Mouse (Mus musculus) kidney, postnatal 25 days (tissue): ENCODE results near the gene Ptcd1.
"Not testable (repeated sequence)": the region's sequence is repeated elsewhere in the genome, so short reads cannot be mapped to it uniquely, and the experiment has no call there.

ENCODE experiments used
- DNase-seq, 2 experiments: peaks; one replicate each; pipeline ENCODE4 v3.0.0; 2021; ENCODE audit warnings: mixed read lengths in 2 of 2

The Ptcd1 gene

DNA sequence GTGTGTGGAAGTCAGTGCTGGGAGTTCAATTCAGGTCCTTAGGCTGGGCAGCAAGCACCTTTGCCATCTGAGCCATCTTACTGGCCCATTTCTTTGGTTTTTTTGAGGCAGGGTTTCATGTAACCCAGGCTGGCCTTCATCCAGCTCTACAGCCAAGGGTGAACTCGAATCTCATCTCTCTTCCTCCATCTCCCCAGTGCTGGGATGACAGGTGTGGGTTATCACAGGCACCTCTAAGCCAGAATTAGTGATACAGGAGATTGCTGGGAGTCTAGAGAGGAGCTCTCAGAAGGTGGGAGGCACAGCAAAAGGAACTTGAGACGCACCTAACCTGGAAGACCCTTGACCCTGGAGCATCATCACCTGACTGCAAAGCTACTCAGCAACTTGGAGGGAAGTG lies 53.5 kb downstream of the Ptcd1 start:
- DNase-seq, result no peak

DNA sequence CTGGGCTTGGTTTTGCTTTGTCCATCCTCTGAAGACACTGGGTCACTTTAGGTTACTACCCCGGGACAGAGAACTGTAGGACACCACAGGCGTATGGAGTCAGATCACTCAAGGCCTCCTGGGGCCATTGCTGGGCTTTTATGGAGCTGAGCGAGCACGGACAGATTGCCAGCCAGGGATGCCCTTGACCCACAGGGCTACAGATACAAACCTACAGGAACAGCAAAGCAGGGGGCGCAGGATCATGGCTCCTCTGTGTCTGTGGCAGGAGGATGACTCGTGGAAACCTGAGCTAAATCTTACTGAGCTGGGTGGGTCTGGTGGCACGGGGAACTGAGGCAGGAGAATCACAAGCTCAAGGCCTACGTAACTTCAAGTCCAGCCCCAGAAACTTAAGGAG lies 54.3 kb downstream of the Ptcd1 start:
- DNase-seq, result no peak

DNA sequence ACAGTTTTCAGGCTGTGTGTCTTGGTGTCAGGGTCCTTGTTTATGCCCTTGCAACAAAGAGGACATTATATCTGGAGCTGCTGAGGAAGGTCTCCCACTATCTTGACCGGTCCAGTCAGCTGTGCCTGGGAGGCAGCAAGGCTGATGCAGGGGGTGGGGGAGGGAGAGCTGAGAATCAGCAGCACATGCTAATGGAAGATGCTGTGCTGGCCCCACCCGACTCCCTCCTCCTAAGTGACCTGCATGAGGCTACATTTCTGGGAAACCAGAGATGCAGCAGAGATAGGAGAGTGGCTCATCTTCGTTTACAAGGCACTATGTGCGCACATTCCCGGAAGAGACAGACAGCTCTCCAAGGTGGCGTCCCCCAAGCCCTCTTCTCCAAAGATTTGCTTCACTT lies 56.5 kb downstream of the Ptcd1 start:
- DNase-seq, result no peak

DNA sequence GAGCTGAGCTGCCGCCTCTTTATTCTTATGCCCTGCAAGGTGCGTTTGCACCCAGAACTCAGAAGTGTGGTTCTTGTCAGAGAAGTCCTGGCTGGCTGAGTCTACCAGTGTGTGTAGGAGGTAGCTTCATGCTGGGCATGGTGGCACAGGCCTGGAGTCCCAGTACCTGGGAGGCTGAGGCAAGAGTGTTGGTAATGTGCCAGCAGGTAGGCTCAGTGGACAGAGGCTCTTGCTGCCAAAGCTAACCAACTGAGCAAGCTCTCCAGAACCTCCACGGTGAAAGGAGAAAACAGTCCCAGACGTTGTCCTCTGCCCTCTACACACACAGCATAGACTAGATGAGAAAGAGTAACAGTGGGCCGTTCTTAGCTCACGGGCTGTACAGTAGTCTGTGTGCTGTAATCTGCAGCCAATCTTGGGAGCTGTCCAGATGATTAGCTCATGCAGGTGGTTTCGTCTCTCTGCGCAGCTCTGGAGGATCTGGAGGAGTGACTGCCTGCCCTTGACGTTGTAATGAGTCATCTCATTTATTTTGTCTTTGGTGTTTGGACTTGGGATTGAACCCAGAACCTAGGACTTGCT lies 61.1 kb downstream of the Ptcd1 start:
- DNase-seq, result no peak

DNA sequence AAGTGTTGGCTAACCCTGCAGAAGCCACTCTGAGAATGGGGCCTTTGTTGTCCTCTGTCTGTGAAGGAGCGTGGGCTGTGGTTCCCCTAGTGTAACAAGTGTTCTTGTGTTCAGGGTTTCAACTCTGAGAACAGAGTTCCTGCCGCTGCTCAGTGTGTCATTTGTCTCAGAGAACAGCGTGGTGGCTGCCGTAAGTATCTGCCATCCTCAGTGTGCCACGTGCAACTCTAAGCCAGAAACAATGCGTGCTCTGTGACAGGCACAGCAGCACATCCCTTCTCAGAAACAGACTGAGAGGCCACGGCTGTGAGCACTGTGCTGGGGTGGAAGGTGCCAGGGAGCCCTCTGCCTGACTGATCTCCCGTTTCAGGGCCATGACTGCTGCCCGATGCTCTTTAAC lies 62.6 kb downstream of the Ptcd1 start:
- DNase-seq, result no peak

DNA sequence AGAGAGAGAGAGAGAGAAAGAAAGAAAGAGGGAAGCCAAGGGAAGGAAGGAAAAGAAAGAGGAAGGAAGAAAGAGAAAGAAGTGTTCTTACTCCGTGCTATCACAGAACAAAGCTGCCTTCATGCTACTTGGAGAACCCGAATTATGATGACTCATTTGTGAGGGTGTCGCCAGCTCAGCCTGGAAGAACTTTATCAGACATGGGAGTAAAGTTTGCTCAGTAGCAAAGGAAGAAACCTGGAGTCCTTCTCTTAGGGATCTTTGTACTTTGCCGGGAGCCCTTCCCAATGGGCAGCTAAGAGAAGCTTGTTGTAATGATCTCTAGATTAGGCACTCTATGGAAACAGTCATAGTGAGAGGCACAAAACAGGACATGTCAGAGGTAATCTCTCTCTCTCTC lies 64.2 kb downstream of the Ptcd1 start:
- no peak for DNase-seq

DNA sequence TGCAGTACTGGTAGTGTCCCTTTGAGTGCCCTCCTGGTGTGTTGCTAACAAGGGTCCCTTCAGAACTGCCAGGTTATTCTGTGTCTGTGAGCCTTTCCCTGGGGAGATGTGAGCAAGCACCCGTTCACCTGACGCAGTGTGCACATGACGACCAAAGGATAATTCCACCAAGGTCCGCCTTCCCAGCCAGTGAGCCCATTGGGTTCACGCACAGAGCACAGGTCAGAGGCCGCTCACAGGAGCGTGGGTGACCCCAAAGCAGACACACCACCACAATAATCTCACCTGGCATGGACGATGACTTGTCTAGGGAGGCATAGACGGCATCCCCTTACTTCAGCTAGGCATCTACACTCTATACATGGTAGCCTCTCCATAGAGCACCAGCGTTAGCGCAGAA lies 65.5 kb downstream of the Ptcd1 start:
- not testable (repeated sequence) for DNase-seq

DNA sequence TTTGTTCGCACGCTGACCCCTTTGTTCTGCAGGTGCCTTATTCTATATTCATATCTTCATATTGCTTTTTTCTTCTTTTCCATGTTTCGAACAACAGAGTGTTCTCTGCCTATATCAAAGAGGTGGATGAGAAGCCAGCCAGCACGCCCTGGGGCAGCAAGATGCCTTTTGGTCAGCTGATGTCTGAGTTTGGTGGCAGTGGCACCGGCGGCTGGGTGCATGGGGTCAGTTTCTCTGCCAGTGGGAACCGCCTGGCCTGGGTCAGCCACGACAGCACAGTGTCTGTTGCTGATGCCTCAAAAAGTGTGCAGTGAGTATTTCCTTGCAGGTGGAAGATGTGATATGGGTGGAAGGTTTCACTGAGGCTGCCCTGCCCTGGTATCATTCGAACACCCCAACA lies 65.9 kb downstream of the Ptcd1 start:
- DNase-seq, result no peak

DNA sequence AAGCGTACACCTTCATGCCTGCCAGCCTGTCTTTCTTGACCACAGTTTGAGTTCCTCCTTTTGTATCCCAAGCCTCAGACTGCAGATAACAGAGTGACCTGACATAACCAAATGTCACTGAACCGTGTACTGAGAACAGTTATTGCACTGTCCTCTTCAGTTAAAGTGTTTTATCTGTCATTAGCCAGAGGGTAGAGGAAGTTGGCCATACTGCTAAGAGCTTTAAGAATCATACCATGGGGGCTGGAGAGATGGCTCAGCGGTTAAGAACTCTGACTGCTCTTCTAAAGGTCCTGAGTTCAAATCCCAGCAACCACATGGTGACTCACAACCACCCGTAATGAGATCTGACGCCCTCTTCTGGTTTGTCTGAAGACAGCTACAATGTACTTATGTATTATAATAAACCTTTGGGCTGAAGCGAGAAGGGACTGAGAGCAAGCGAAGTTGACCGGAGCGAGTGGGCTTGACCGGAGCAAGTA lies 68.5 kb downstream of the Ptcd1 start:
- no peak for DNase-seq
